Mouse (Mus musculus) olfactory bulb, adult 2 months (tissue): ENCODE results near the gene Pold2. TPM values are rescaled to one million over a fixed set of nuclear protein-coding genes. Genes with fewer than 3 reads are reported as not detected.

Experiments used
- H3K27ac ChIP-seq: fragments of 200-500 bp; 2 replicates; pipeline ENCODE4 v1.5.1; 2012; ENCODE audit warnings: low read depth, low read length; ENCODE audit not compliant: insufficient read depth
- H3K4me1 ChIP-seq: fragments of 200-500 bp; 2 replicates; pipeline ENCODE4 v1.6.1; 2012; ENCODE audit warnings: low read length; ENCODE audit not compliant: control insufficient read depth, insufficient read depth
- H3K4me3 ChIP-seq: fragments of 200-500 bp; 2 replicates; pipeline ENCODE4 v1.5.1; 2012; ENCODE audit warnings: mild to moderate bottlenecking, low read depth, low read length, moderate library complexity; ENCODE audit not compliant: insufficient read depth
- CTCF ChIP-seq: fragments of 200-500 bp; IDR thresholded peaks from 2 replicates; pipeline ENCODE4 v1.5.1; 2012; ENCODE audit warnings: low read depth, mild to moderate bottlenecking, low read length, moderate library complexity; ENCODE audit not compliant: insufficient read depth
- POLR2A ChIP-seq: fragments of 200-500 bp; IDR thresholded peaks from 2 replicates; pipeline ENCODE4 v1.6.1; 2012; ENCODE audit warnings: mild to moderate bottlenecking, low read depth, low read length, moderate library complexity; ENCODE audit not compliant: insufficient read depth
- WGBS: fragments of 180-500 bp; shearing (Covaris S2); methylation state at CpG from one replicate; pipeline ENCODE4 v1.1.7; 2018; 5-methylcytosine and 5-hydroxymethylcytosine counted together
- polyA plus RNA-seq: library from polyadenylated mRNA; stranded (reverse); fragments of >200 nt; gene quantifications from 2 replicates; pipeline ENCODE4 v1.2.4, GENCODE M21; 2012; ENCODE audit warnings: low replicate concordance; ENCODE audit not compliant: missing spikeins, insufficient read depth, insufficient read length

Pold2 gene
- polyA plus RNA-seq, 1 experiment, result not detected

GRCm38 (mm10) chr11:5868324-5868723, 9.8 kb downstream of the Pold2 start:
- no peak overlapping the region for H3K4me3 ChIP-seq
- no peak overlapping the region for H3K27ac ChIP-seq
- 93% methylated on average over 12 of the region's 12 CpGs for WGBS
- no peak for TF ChIP-seq POLR2A
- TF ChIP-seq CTCF, result no peak
- H3K4me1 ChIP-seq, result peaks cover 14% of the 10 kb centered on the region

DNA sequence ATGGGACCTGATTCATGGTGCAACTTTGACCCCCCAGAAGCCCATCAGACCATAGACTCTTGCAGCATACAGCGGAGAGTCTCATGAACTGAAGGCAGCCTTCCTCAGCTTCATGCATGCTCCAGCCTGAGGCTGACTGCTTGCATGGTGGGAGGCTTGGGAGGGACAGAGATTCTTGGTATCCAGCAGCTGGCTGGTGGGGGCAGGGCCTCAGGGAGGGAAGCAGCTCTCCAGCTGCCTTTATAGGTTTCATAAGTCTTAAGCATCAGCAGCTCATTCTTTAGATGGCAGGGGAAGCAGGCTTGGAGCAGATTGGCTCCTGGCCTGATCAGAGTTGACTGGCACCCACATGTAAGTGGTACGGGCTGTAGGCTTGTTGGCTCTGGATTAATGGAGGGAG, 10.9 kb downstream of the Pold2 start:
- Histone ChIP-seq H3K4me3 (no peak overlapping the region), H3K4me1 (peaks cover 18% of the 10 kb centered on the region), H3K27ac (no peak overlapping the region)
- TF ChIP-seq CTCF (no peak), POLR2A (no peak)
- 74% methylated on average over 2 of the region's 2 CpGs for WGBS

GRCm38 (mm10) chr11:5862394-5863105, 15.5 kb downstream of the Pold2 start:
- Histone ChIP-seq H3K27ac (no peak overlapping the region), H3K4me3 (no peak overlapping the region; the same call in 1 of the 2 replicates), H3K4me1 (peaks cover 26% of the 10 kb centered on the region)
- no peak for TF ChIP-seq POLR2A
- TF ChIP-seq CTCF, result no peak
- 63% methylated on average over 15 of the region's 15 CpGs for WGBS

- H3K4me3 ChIP-seq, result peak within 1 kb of the TSS; percentile 34
- TF ChIP-seq CTCF, result no peak
- TF ChIP-seq POLR2A, result no peak
- H3K4me1 ChIP-seq, result peaks cover 19% of the 10 kb centered on the region
- H3K27ac ChIP-seq, result no peak within 1 kb of the TSS
- WGBS, result 7% methylated on average over 59 of the region's 59 CpGs
These were observed 16.3 kb downstream of the Pold2 start, which contains the start of gene Aebp1 for GRCm38 (mm10) chr11:5861678-5862393. Gene Aebp1 (plus strand): TSS chr11:5861947.

GRCm38 (mm10) chr11:5860639-5861038, 17.5 kb downstream of the Pold2 start:
- Histone ChIP-seq H3K27ac (no peak overlapping the region), H3K4me3 (no peak overlapping the region), H3K4me1 (peaks cover 23% of the 10 kb centered on the region)
- TF ChIP-seq CTCF (no peak), POLR2A (no peak)
- WGBS, result 48% methylated on average over 6 of the region's 6 CpGs

- Histone ChIP-seq H3K4me1 (peaks cover 23% of the 10 kb centered on the region), H3K4me3 (no peak overlapping the region), H3K27ac (no peak overlapping the region)
- 87% methylated on average over 13 of the region's 13 CpGs for WGBS
- TF ChIP-seq CTCF (no peak), POLR2A (no peak)
These were observed 18.1 kb downstream of the Pold2 start for GRCm38 (mm10) chr11:5859883-5860550.

DNA sequence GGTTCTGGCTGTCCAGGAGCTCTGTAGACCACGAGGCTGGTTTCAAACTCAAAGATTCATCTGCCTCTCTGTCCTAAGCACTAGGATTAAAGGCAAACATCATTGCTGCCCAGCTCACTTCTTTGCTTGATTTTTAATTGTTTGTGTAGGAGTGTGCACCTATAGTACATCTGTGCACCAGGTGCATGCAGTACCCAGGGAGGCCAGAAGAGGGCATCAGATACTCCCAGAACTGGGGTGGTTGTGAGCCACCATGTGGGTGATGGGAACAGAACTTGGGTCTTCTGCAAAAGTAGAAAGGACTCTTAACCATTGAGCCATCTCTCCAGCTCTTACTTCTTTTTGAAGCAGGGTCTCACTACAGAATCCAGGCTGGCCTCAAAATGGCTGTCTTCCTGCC, 19.4 kb downstream of the Pold2 start:
- Histone ChIP-seq H3K27ac (no peak overlapping the region), H3K4me3 (no peak overlapping the region), H3K4me1 (peaks cover 23% of the 10 kb centered on the region)
- 76% methylated on average over 1 of the region's 1 CpGs for WGBS
- no peak for TF ChIP-seq CTCF
- no peak for TF ChIP-seq POLR2A

GRCm38 (mm10) chr11:5856479-5857130, 21.5 kb downstream of the Pold2 start:
- TF ChIP-seq CTCF (no peak), POLR2A (no peak)
- 78% methylated on average over 8 of the region's 8 CpGs for WGBS
- 0 out of 2 replicates have a peak overlapping the region, but pooled peaks have one; percentile 18 for H3K27ac ChIP-seq
- peaks cover 13% of the 10 kb centered on the region for H3K4me1 ChIP-seq
- no peak overlapping the region for H3K4me3 ChIP-seq
